Mouse (Mus musculus): ENCODE measurements around the gene Galnt9. TPM values are rescaled to one million over a fixed set of nuclear protein-coding genes. Genes with fewer than 3 reads are reported as not detected.

Gene Galnt9
- 0.07 TPM in 1 of 2 replicates, not detected in the other for total RNA-seq (2014; rRNA removed)
- 0.05 TPM in 1 of 2 replicates, not detected in the other for polyA plus RNA-seq (2012; rRNA removed)

- no peak for DNase-seq (ENCODE audit: extremely low read depth, low read depth, low spot score)
- Histone ChIP-seq H3K79me2 (ENCODE audit: control insufficient read depth, insufficient read depth, low read length) (no peaks in the 10 kb centered on the region), H3K4me1 (ENCODE audit: control insufficient read depth, insufficient read depth, low read length) (no peaks in the 10 kb centered on the region), H3K27me3 (ENCODE audit: control insufficient read depth, insufficient read depth, low read length) (peaks cover 9% of the 10 kb centered on the region), H3K36me3 (ENCODE audit: control insufficient read depth, insufficient read depth, low read length) (no peaks in the 10 kb centered on the region), H3K9ac (ENCODE audit: low read depth, low read length) (no peak within 1 kb of the TSS), H3K27ac (replicated peaks; ENCODE audit: insufficient read depth, low read depth, low read length) (no peak within 1 kb of the TSS), H3K4me3 (ENCODE audit: insufficient read depth, low read depth, low read length) (no peak within 1 kb of the TSS)
- TF ChIP-seq POLR2A (IDR thresholded peaks at IDR 0.05; ENCODE audit: extremely low read depth, insufficient read depth, low read length) (no peak), CTCF (IDR thresholded peaks at IDR 0.05; ENCODE audit: low read depth, low read length) (no peak)
- WGBS = 2% methylated on average over 78 of the region's 82 CpGs
Measured at GRCm38 (mm10) chr5:110543951-110544690, at the start of gene Galnt9. Gene Galnt9, plus strand, starts transcription at chr5:110544355.

GRCm38 (mm10) chr5:110494396-110494795, 49.8 kb upstream of the Galnt9 start:
- no peaks in the 10 kb centered on the region for H3K27me3 ChIP-seq (ENCODE audit: control insufficient read depth, insufficient read depth, low read length)
- no peak for TF ChIP-seq POLR2A (IDR thresholded peaks at IDR 0.05; ENCODE audit: extremely low read depth, insufficient read depth, low read length)
- DNase-seq (ENCODE audit: extremely low read depth, low read depth, low spot score) = no peak
- H3K27ac ChIP-seq (replicated peaks; ENCODE audit: insufficient read depth, low read depth, low read length) = no peak overlapping the region
- no peak overlapping the region for H3K4me3 ChIP-seq (ENCODE audit: insufficient read depth, low read depth, low read length)
- 83% methylated on average over 4 of the region's 4 CpGs for WGBS
- no peaks in the 10 kb centered on the region for H3K36me3 ChIP-seq (ENCODE audit: control insufficient read depth, insufficient read depth, low read length)
- no peaks in the 10 kb centered on the region for H3K4me1 ChIP-seq (ENCODE audit: control insufficient read depth, insufficient read depth, low read length)
- no peaks in the 10 kb centered on the region for H3K79me2 ChIP-seq (ENCODE audit: control insufficient read depth, insufficient read depth, low read length)
- H3K9ac ChIP-seq (ENCODE audit: low read depth, low read length) = no peak overlapping the region

- no peaks in the 10 kb centered on the region for H3K36me3 ChIP-seq (ENCODE audit: control insufficient read depth, insufficient read depth, low read length)
- DNase-seq (ENCODE audit: extremely low read depth, low read depth, low spot score) = no peak
- H3K27ac ChIP-seq (replicated peaks; ENCODE audit: insufficient read depth, low read depth, low read length) = no peak overlapping the region
- no peak overlapping the region for H3K4me3 ChIP-seq (ENCODE audit: insufficient read depth, low read depth, low read length)
- no peaks in the 10 kb centered on the region for H3K4me1 ChIP-seq (ENCODE audit: control insufficient read depth, insufficient read depth, low read length)
- no peaks in the 10 kb centered on the region for H3K79me2 ChIP-seq (ENCODE audit: control insufficient read depth, insufficient read depth, low read length)
- WGBS = 95% methylated on average over 6 of the region's 6 CpGs
- TF ChIP-seq POLR2A (IDR thresholded peaks at IDR 0.05; ENCODE audit: extremely low read depth, insufficient read depth, low read length) = no peak
- TF ChIP-seq CTCF (IDR thresholded peaks at IDR 0.05; ENCODE audit: low read depth, low read length) = no peak
- H3K9ac ChIP-seq (ENCODE audit: low read depth, low read length) = no peak overlapping the region
- H3K27me3 ChIP-seq (ENCODE audit: control insufficient read depth, insufficient read depth, low read length) = no peaks in the 10 kb centered on the region
Measured at GRCm38 (mm10) chr5:110495051-110495450, 49.1 kb upstream of the Galnt9 start.

- 84% methylated on average over 5 of the region's 5 CpGs for WGBS
- TF ChIP-seq CTCF (IDR thresholded peaks at IDR 0.05; ENCODE audit: low read depth, low read length) (no peak), POLR2A (IDR thresholded peaks at IDR 0.05; ENCODE audit: extremely low read depth, insufficient read depth, low read length) (no peak)
Measured at GRCm38 (mm10) chr5:110497556-110497955, 46.6 kb upstream of the Galnt9 start.

GRCm38 (mm10) chr5:110498071-110498470, 46.1 kb upstream of the Galnt9 start:
- Histone ChIP-seq H3K27ac (replicated peaks; ENCODE audit: insufficient read depth, low read depth, low read length) (no peak overlapping the region), H3K9ac (ENCODE audit: low read depth, low read length) (no peak overlapping the region), H3K4me3 (ENCODE audit: insufficient read depth, low read depth, low read length) (no peak overlapping the region), H3K79me2 (ENCODE audit: control insufficient read depth, insufficient read depth, low read length) (no peaks in the 10 kb centered on the region), H3K36me3 (ENCODE audit: control insufficient read depth, insufficient read depth, low read length) (no peaks in the 10 kb centered on the region), H3K27me3 (ENCODE audit: control insufficient read depth, insufficient read depth, low read length) (no peaks in the 10 kb centered on the region), H3K4me1 (ENCODE audit: control insufficient read depth, insufficient read depth, low read length) (no peaks in the 10 kb centered on the region)
- DNase-seq (ENCODE audit: extremely low read depth, low read depth, low spot score) = no peak
- TF ChIP-seq CTCF (IDR thresholded peaks at IDR 0.05; ENCODE audit: low read depth, low read length) = no peak
- WGBS = 69% methylated on average over 10 of the region's 10 CpGs

More at GRCm38 (mm10) chr5:110497556-110497955, 46.6 kb upstream of the Galnt9 start:
- Histone ChIP-seq H3K4me1 (ENCODE audit: control insufficient read depth, insufficient read depth, low read length) (no peaks in the 10 kb centered on the region), H3K27me3 (ENCODE audit: control insufficient read depth, insufficient read depth, low read length) (no peaks in the 10 kb centered on the region), H3K79me2 (ENCODE audit: control insufficient read depth, insufficient read depth, low read length) (no peaks in the 10 kb centered on the region), H3K27ac (replicated peaks; ENCODE audit: insufficient read depth, low read depth, low read length) (no peak overlapping the region), H3K36me3 (ENCODE audit: control insufficient read depth, insufficient read depth, low read length) (no peaks in the 10 kb centered on the region), H3K4me3 (ENCODE audit: insufficient read depth, low read depth, low read length) (no peak overlapping the region), H3K9ac (ENCODE audit: low read depth, low read length) (no peak overlapping the region)
- DNase-seq (ENCODE audit: extremely low read depth, low read depth, low spot score) = no peak

GRCm38 (mm10) chr5:110500233-110500632, 43.9 kb upstream of the Galnt9 start:
- Histone ChIP-seq H3K4me1 (ENCODE audit: control insufficient read depth, insufficient read depth, low read length) (no peaks in the 10 kb centered on the region), H3K9ac (ENCODE audit: low read depth, low read length) (no peak overlapping the region), H3K27me3 (ENCODE audit: control insufficient read depth, insufficient read depth, low read length) (no peaks in the 10 kb centered on the region), H3K4me3 (ENCODE audit: insufficient read depth, low read depth, low read length) (no peak overlapping the region), H3K36me3 (ENCODE audit: control insufficient read depth, insufficient read depth, low read length) (no peaks in the 10 kb centered on the region), H3K27ac (replicated peaks; ENCODE audit: insufficient read depth, low read depth, low read length) (no peak overlapping the region), H3K79me2 (ENCODE audit: control insufficient read depth, insufficient read depth, low read length) (no peaks in the 10 kb centered on the region)
- no peak for TF ChIP-seq CTCF (IDR thresholded peaks at IDR 0.05; ENCODE audit: low read depth, low read length)
- TF ChIP-seq POLR2A (IDR thresholded peaks at IDR 0.05; ENCODE audit: extremely low read depth, insufficient read depth, low read length) = no peak
- WGBS = 43% methylated on average over 4 of the region's 4 CpGs
- DNase-seq (ENCODE audit: extremely low read depth, low read depth, low spot score) = no peak
